Mouse (Mus musculus) gastrocnemius, postnatal 4 days (tissue): Measurements from ENCODE around the gene Ndrg3. TPM values are rescaled to one million over a fixed set of nuclear protein-coding genes. Genes with fewer than 3 reads are reported as not detected.
A peak's percentile ranks its signal among the peaks of the same experiment; 100 is the strongest.

Experiments used
- DNase-seq, 2 experiments: peaks; one replicate each; pipeline ENCODE4 v3.0.0; 2021 to 2022; ENCODE audit warnings: low spot score in 2 of 2, mixed read lengths in 2 of 2
- long read RNA-seq, 2 experiments: library from polyadenylated mRNA; stranded (forward); transcript quantifications; one replicate each; pipeline ENCODE4 v2.0.0; 2021
- total RNA-seq, 2 experiments: library from RNA; stranded (reverse); gene quantifications; 2 replicates each; pipeline ENCODE4 v1.2.3; 2021

The Ndrg3 gene
- 10 to 100 TPM; 23.2 to 24.0 TPM for total RNA-seq
- long read RNA-seq, experiment 1, transcript Ndrg3-202 (16 exons, 2,586 nt): major isoform, 19 of 25 reads
- long read RNA-seq, experiment 1, partial matches to known transcripts: 1 of 25 reads
- long read RNA-seq, experiment 1, other reads (novel, unspliced or antisense): 4 of 25 reads
- long read RNA-seq, experiment 2, transcript Ndrg3-201 (17 exons, 2,612 nt): minor isoform, 6 of 37 reads
- long read RNA-seq, experiment 2, transcript Ndrg3-202 (16 exons, 2,586 nt): major isoform, 21 of 37 reads
- long read RNA-seq, experiment 2, partial matches to known transcripts: 7 of 37 reads
- long read RNA-seq, experiment 2, other reads (novel, unspliced or antisense): 3 of 37 reads

- peak; percentile 93 to 97 for DNase-seq
Measured at GRCm38 (mm10) chr2:156991470-156992319, at the start of gene Ndrg3. Ndrg3 (minus strand) TSS chr2:156992056.

- DNase-seq: no peak
Measured at GRCm38 (mm10) chr2:157041421-157041820, 49.6 kb upstream of the Ndrg3 start.

GRCm38 (mm10) chr2:157040649-157041046 is 48.8 kb upstream of the Ndrg3 start:
- no peak for DNase-seq

- no peak for DNase-seq
Measured at GRCm38 (mm10) chr2:157039900-157040648, 48.2 kb upstream of the Ndrg3 start.

- no peak for DNase-seq
Measured at GRCm38 (mm10) chr2:157037303-157037702, 45.4 kb upstream of the Ndrg3 start.

- no peak for DNase-seq
Measured at GRCm38 (mm10) chr2:157036400-157036799, 44.5 kb upstream of the Ndrg3 start.

- DNase-seq: no peak
Measured at GRCm38 (mm10) chr2:157035371-157035770, 43.5 kb upstream of the Ndrg3 start.

- DNase-seq: peak; percentile 75 to 88
Measured at GRCm38 (mm10) chr2:157030804-157031203, 38.9 kb upstream of the Ndrg3 start.

- DNase-seq: no peak
Measured at GRCm38 (mm10) chr2:157028261-157028660, 36.4 kb upstream of the Ndrg3 start.

GRCm38 (mm10) chr2:157027106-157028008 is 35.5 kb upstream of the Ndrg3 start:
- peak in 1 of 2 experiments; percentile 40 for DNase-seq

GRCm38 (mm10) chr2:157021156-157021555 is 29.3 kb upstream of the Ndrg3 start:
- DNase-seq: no peak

GRCm38 (mm10) chr2:157019228-157019627 is 27.4 kb upstream of the Ndrg3 start:
- DNase-seq: no peak

- DNase-seq: no peak
Measured at GRCm38 (mm10) chr2:157016529-157017270, 24.8 kb upstream of the Ndrg3 start.

GRCm38 (mm10) chr2:157012341-157012740 is 20.5 kb upstream of the Ndrg3 start:
- DNase-seq: no peak

- no peak for DNase-seq
Measured at GRCm38 (mm10) chr2:157010634-157011310, 18.9 kb upstream of the Ndrg3 start.

- DNase-seq: no peak
Measured at GRCm38 (mm10) chr2:157010121-157010520, 18.3 kb upstream of the Ndrg3 start.

GRCm38 (mm10) chr2:157008509-157008908 is 16.7 kb upstream of the Ndrg3 start:
- no peak for DNase-seq

- DNase-seq: no peak
Measured at GRCm38 (mm10) chr2:157007234-157007596, 15.4 kb upstream of the Ndrg3 start.
